Mouse (Mus musculus): Measurements from ENCODE around the gene Dhrs7b. TPM values are rescaled to one million over a fixed set of nuclear protein-coding genes. Genes with fewer than 3 reads are reported as not detected.
A peak's percentile ranks its signal among the peaks of the same experiment; 100 is the strongest.
"Not testable (repeated sequence)": the region's sequence is repeated elsewhere in the genome, so short reads cannot be mapped to it uniquely, and the experiment has no call there.

Gene Dhrs7b
- total and polyA plus RNA-seq, 2 experiments from 2014 or later = 24.3 to 33.2 TPM

DNA sequence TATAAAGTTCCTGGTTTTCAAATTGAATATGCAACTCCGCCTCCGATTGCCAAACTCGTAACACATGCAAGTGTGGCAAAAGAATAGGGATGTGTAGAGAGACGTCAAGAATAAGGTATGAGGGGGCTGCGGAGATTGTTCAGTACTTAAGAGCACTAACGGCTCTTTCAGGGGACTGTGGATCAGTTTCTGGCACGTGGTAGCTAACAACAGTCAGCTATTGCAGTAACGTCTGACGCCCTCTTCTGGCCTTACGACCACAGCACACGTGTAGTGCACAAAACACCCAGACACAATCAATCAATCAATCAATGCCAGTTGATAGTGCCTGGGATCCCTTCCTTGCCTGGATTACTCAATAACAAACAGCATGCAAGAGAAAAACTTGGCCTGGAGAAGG, 49.0 kb downstream of the Dhrs7b start:
- Histone ChIP-seq H3K27me3 (ENCODE audit: insufficient read depth, low read length) (no peaks in the 10 kb centered on the region), H3K4me3 (ENCODE audit: low read depth, low read length) (peak overlapping the region; percentile 99), H3K9me3 (ENCODE audit: low read length) (no peaks in the 10 kb centered on the region), H3K9ac (replicated peaks; ENCODE audit: low read length, poor library complexity, severe bottlenecking) (peak overlapping the region; percentile 51), H3K36me3 (ENCODE audit: insufficient read depth, low read length) (no peaks in the 10 kb centered on the region), H3K4me1 (ENCODE audit: insufficient read depth, low read length) (no peaks in the 10 kb centered on the region; the same call in 1 of the 2 replicates), H3K27ac (ENCODE audit: low read depth, low read length) (peak overlapping the region; percentile 80), H3K4me2 (ENCODE audit: low read depth, low read length, poor library complexity, severe bottlenecking) (peak overlapping the region; percentile 70)
- DNase-seq (ENCODE audit: low spot score) = peak; percentile 85
- 1% methylated on average over 11 of the region's 11 CpGs for WGBS
- peak; percentile 83 for TF ChIP-seq CTCF (IDR thresholded peaks at IDR 0.05)
- ATAC-seq (ENCODE audit: low FRiP score) = peak; percentile 47; the same call in 1 of the 2 replicates

DNA sequence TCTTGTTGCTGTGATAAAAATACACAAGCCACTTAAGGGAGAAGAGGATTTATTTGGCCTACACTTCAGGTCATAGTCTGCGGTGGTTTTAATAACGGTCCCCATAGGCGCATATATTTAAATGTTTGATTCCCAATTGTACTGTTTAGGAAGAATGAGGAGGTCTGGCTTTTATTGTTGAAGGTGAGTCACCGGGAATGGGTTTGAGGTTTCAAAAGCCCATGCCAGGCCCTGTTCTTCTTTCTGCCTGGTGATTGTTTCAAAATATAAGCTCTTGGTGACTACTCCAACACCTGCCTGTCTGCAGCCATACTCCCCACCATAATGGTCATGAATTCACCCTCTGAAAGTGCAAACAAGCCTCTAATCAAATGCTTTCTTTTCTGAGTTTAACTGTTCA, 50.1 kb downstream of the Dhrs7b start:
- Histone ChIP-seq H3K27ac (ENCODE audit: low read depth, low read length) (no peak overlapping the region), H3K36me3 (ENCODE audit: insufficient read depth, low read length) (no peaks in the 10 kb centered on the region), H3K4me1 (ENCODE audit: insufficient read depth, low read length) (no peaks in the 10 kb centered on the region; the same call in 1 of the 2 replicates), H3K27me3 (ENCODE audit: insufficient read depth, low read length) (no peaks in the 10 kb centered on the region), H3K4me3 (ENCODE audit: low read depth, low read length) (no peak overlapping the region), H3K9ac (replicated peaks; ENCODE audit: low read length, poor library complexity, severe bottlenecking) (no peak overlapping the region), H3K9me3 (ENCODE audit: low read length) (no peaks in the 10 kb centered on the region), H3K4me2 (ENCODE audit: low read depth, low read length, poor library complexity, severe bottlenecking) (no peak overlapping the region)
- no peak for DNase-seq (ENCODE audit: low spot score)
- no peak for ATAC-seq (ENCODE audit: low FRiP score)
- no peak for TF ChIP-seq CTCF (IDR thresholded peaks at IDR 0.05)
- WGBS = 87% methylated on average over 4 of the region's 4 CpGs

DNA sequence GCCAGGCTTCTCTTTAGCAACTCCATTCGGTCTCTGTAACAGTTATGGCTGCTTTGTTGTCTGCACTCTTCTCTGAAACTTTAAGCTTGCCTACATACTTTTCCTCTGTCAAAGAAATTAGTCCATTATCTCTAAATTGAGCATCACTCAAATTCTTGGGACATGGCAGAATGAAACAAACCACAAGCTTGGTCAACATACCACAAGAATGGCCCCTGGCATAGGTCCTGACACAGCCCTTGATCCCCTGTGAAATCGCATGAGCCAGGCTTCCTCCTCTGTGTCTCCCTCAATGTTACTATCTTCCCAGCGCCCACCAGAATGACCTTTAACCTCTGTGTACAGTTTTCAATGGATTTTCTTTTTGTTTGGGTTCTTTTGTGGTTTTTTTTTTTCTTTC, 52.0 kb downstream of the Dhrs7b start:
- H3K4me2 ChIP-seq (ENCODE audit: low read depth, low read length, poor library complexity, severe bottlenecking) = no peak overlapping the region
- H3K4me3 ChIP-seq (ENCODE audit: low read depth, low read length) = no peak overlapping the region
- H3K27me3 ChIP-seq (ENCODE audit: insufficient read depth, low read length) = no peaks in the 10 kb centered on the region
- H3K9ac ChIP-seq (replicated peaks; ENCODE audit: low read length, poor library complexity, severe bottlenecking) = no peak overlapping the region
- 72% methylated on average over 3 of the region's 3 CpGs for WGBS
- ATAC-seq (ENCODE audit: low FRiP score) (no peak), DNase-seq (ENCODE audit: low spot score) (no peak)
- no peaks in the 10 kb centered on the region for H3K36me3 ChIP-seq (ENCODE audit: insufficient read depth, low read length)
- no peak overlapping the region for H3K27ac ChIP-seq (ENCODE audit: low read depth, low read length)
- H3K4me1 ChIP-seq (ENCODE audit: insufficient read depth, low read length) = no peaks in the 10 kb centered on the region
- no peak for TF ChIP-seq CTCF (IDR thresholded peaks at IDR 0.05)
- H3K9me3 ChIP-seq (ENCODE audit: low read length) = no peaks in the 10 kb centered on the region

DNA sequence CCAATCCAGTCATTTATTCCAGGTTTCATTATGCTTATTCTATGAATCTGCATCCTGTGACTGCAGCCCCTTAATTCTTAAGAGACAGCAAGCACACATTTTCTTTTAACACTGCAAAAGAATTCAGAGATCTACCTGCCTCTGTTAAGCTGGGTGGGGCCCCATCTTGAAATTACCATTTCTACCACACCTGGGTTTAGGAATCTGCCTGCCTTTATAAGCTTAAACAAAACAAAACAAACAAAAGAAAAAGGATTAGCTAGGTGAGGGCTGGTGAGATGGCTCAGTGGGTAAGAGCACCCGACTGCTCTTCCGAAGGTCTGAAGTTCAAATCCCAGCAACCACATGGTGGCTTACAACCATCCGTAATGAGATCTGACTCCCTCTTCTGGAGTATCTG, 56.6 kb downstream of the Dhrs7b start:
- not testable (repeated sequence) for H3K9me3 ChIP-seq (ENCODE audit: low read length); H3K27me3 ChIP-seq (ENCODE audit: insufficient read depth, low read length); H3K4me3 ChIP-seq (ENCODE audit: low read depth, low read length); H3K36me3 ChIP-seq (ENCODE audit: insufficient read depth, low read length); H3K27ac ChIP-seq (ENCODE audit: low read depth, low read length); H3K4me2 ChIP-seq (ENCODE audit: low read depth, low read length, poor library complexity, severe bottlenecking); H3K4me1 ChIP-seq (ENCODE audit: insufficient read depth, low read length); ATAC-seq (ENCODE audit: low FRiP score); H3K9ac ChIP-seq (replicated peaks; ENCODE audit: low read length, poor library complexity, severe bottlenecking); DNase-seq (ENCODE audit: low spot score)
- 89% methylated on average over 2 of the region's 3 CpGs for WGBS

DNA sequence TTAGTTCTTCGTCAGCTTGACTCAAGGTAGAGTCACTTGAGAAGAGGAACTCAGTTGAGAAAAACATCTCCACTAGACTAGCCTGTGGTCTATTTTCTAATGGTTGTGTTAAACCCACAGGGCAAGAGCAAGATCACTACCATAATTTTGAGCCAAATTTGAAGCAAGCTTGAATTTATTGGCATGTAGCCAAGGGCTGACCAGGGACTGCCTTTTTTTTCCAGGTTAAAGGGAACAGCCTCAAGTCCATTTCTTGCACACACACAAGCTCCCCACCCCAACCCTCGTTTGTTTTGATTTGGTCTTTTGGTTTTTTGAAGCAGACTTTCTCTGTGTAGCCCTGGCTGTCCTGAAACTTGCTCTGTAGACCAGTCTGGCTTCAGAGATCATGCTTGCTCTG, 59.4 kb downstream of the Dhrs7b start:
- WGBS = 67% methylated on average over 2 of the region's 2 CpGs
- H3K27me3 ChIP-seq (ENCODE audit: insufficient read depth, low read length) = no peaks in the 10 kb centered on the region
- H3K4me2 ChIP-seq (ENCODE audit: low read depth, low read length, poor library complexity, severe bottlenecking) = no peak overlapping the region
- H3K9ac ChIP-seq (replicated peaks; ENCODE audit: low read length, poor library complexity, severe bottlenecking) = no peak overlapping the region
- H3K4me1 ChIP-seq (ENCODE audit: insufficient read depth, low read length) = no peaks in the 10 kb centered on the region
- no peak for TF ChIP-seq CTCF (IDR thresholded peaks at IDR 0.05)
- DNase-seq (ENCODE audit: low spot score) = no peak
- no peaks in the 10 kb centered on the region for H3K36me3 ChIP-seq (ENCODE audit: insufficient read depth, low read length)
- no peak for ATAC-seq (ENCODE audit: low FRiP score)
- H3K4me3 ChIP-seq (ENCODE audit: low read depth, low read length) = no peak overlapping the region
- H3K9me3 ChIP-seq (ENCODE audit: low read length) = no peaks in the 10 kb centered on the region
- H3K27ac ChIP-seq (ENCODE audit: low read depth, low read length) = no peak overlapping the region

DNA sequence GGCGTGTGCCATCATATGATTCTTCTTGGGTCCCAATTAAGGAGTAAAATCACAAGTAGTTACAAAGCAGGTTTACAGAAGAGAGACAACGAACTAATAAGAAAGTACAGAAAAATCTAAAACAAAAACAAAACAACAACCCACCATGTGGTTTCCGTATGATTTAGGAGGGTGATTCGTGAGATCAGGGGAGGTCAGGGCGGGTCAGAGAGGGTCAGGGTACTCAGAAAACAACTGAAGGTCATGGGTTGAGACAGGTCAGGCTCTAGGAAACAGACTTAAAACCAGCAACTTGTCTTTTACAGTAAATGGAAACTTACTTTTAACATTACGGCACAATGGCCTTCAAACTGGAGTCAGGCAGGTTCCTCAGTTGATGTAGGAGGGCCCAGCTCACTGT, 59.9 kb downstream of the Dhrs7b start:
- 69% methylated on average over 6 of the region's 6 CpGs for WGBS
- DNase-seq (ENCODE audit: low spot score) = no peak
- Histone ChIP-seq H3K4me3 (ENCODE audit: low read depth, low read length) (no peak overlapping the region), H3K4me1 (ENCODE audit: insufficient read depth, low read length) (no peaks in the 10 kb centered on the region), H3K4me2 (ENCODE audit: low read depth, low read length, poor library complexity, severe bottlenecking) (no peak overlapping the region), H3K27ac (ENCODE audit: low read depth, low read length) (no peak overlapping the region), H3K27me3 (ENCODE audit: insufficient read depth, low read length) (no peaks in the 10 kb centered on the region), H3K36me3 (ENCODE audit: insufficient read depth, low read length) (no peaks in the 10 kb centered on the region), H3K9me3 (ENCODE audit: low read length) (no peaks in the 10 kb centered on the region), H3K9ac (replicated peaks; ENCODE audit: low read length, poor library complexity, severe bottlenecking) (no peak overlapping the region)
- no peak for TF ChIP-seq CTCF (IDR thresholded peaks at IDR 0.05)
- ATAC-seq (ENCODE audit: low FRiP score) = no peak
